Mouse (Mus musculus) kidney, postnatal 10 days (tissue): ENCODE results near the gene Syn3.
"Not testable (repeated sequence)": the region's sequence is repeated elsewhere in the genome, so short reads cannot be mapped to it uniquely, and the experiment has no call there.

Source experiments
- DNase-seq: peaks from one replicate; pipeline ENCODE4 v3.0.0; 2021; ENCODE audit warnings: mixed read lengths

Gene Syn3

DNA sequence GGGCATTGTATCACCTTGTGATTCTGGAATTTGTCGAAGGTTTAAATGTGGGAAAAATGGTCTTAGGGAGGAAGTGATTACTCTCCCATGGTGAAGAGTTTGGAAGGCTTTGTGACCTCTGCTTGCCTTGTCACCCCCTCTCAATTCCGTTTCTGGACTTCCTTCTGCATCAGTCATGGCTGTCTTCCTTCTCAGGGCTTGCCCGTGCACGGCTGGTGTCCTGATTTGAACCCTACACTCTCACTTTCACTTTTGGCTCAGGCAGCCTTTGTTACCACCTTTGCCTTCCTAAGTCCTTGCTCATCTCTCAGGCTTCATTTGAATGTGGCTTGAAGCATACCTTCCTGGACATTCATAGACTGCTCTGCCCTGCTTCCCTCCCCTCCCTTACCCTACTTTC, 424.6 kb downstream of the Syn3 start:
- no peak for DNase-seq

DNA sequence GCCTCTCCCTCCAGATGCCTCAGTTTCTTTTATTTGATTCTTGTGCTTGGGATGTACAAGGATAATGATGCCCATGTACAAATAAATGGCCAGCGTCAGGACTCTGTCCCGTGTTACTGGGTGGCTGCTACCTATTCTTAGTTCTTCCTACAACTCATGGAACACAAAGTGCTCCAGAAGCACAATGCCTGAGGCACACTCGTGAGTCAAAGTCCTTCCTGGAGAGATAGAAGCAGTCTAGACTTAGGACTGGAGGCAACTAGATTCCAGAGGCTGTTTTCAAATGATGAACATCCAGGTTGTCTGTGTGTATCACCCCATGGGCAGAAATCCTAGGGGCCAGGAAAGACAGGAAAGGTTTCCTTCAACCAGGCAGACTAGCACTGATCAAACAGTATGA, 427.9 kb downstream of the Syn3 start:
- DNase-seq, result no peak

GRCm38 (mm10) chr10:86069341-86069740, 429.4 kb downstream of the Syn3 start:
- DNase-seq, result peak; percentile 48

- DNase-seq, result no peak
Observed at GRCm38 (mm10) chr10:86067911-86068310, 430.8 kb downstream of the Syn3 start.

- no peak for DNase-seq
Observed at GRCm38 (mm10) chr10:86066651-86067050, 432.0 kb downstream of the Syn3 start.

GRCm38 (mm10) chr10:86065661-86066060, 433.0 kb downstream of the Syn3 start:
- DNase-seq, result no peak

GRCm38 (mm10) chr10:86064937-86065336, 433.8 kb downstream of the Syn3 start:
- DNase-seq, result peak; percentile 88

- DNase-seq, result no peak
Observed at GRCm38 (mm10) chr10:86063018-86063384, 435.7 kb downstream of the Syn3 start.

GRCm38 (mm10) chr10:86062261-86063017, 436.3 kb downstream of the Syn3 start:
- no peak for DNase-seq

- DNase-seq, result no peak
Observed at GRCm38 (mm10) chr10:86060267-86060666, 438.4 kb downstream of the Syn3 start.

DNA sequence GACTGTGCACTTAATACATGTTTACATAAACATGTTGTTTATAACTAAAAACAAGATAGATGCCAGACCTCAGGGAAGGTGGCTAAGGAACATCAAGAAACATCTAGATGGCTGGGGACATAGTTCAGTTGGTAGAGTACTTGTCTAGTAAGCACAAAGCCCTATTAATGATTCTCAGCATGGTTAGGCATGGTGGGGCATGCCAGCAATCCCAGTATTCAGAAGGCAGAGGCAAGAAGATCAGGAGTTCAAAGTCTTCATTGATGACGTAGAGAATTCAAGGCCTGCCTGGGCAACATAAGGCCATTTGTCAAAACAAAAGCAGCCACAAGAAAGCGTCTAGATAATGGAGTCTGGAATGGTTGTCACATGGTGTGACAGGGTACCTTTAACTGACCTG, 441.0 kb downstream of the Syn3 start:
- no peak for DNase-seq

- DNase-seq, result no peak
Observed at GRCm38 (mm10) chr10:86057286-86057685, 441.4 kb downstream of the Syn3 start.

DNA sequence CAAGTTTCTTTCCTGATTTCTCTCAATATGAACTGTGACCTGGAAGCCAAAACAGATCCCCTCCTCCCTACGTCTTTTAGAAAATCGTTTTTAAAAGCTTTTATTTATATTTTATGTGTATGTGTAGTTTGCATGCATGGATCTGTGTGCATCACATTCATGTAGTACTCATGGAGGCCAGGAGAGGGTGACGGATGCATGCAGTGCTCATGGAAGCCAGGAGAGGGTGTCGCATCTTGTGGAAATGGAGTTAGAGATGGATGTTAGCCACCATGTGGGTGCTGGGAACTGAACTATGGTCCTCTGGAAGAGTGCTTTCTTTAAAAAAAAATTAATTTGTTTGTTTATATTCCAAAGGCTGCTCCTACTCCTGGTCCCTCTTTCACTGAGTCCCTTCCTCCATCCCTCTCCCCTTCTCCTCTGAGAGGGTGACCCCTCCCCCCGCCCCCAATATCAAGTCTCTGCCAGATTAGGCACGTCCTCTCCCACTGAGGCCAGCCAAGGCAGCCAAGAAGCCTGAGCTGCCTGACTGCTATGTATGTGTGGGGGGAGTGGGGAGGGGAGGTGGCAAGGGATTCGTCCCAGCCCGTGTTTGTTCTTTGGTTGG, 442.3 kb downstream of the Syn3 start:
- no peak for DNase-seq

- DNase-seq, result no peak
Observed at GRCm38 (mm10) chr10:86052818-86053522, 445.7 kb downstream of the Syn3 start.

DNA sequence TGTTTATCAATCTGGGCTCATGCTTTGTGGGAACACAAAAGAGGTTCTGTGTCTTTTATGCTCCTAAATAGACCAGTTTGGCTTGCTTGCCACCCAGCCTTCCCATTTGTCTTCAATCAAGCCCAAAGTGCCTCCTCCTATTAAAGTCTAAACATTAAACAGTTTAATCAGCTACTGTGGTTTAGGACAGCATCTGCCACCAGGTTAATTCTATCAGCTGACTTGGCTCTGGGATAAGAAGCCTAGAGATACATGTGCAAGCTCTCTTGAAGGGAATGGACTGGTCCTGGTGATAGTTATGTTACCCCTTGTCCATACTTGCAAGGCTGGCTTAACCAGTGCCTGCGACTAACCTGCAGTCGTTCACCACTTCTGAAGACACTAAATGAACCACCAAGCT, 448.2 kb downstream of the Syn3 start:
- no peak for DNase-seq

DNA sequence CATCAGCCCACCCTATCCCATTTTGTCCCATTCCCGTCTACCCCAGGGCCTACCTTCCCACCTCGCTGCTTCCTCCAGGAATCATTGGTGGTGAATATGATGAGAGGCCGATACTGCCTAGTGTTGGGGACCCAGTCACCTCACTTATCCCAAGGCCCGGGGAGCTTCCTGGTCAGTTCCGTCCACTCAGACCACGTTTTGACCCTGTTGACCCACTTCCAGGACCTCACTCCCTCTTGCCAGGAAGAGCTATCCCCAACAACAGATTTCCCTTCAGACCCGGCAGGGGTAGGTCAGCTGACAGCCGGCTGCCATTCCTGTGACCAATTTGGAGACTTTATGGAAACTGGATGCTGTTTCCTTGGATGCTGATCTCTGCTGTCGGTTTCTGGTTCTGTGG, 450.9 kb downstream of the Syn3 start:
- no peak for DNase-seq

DNA sequence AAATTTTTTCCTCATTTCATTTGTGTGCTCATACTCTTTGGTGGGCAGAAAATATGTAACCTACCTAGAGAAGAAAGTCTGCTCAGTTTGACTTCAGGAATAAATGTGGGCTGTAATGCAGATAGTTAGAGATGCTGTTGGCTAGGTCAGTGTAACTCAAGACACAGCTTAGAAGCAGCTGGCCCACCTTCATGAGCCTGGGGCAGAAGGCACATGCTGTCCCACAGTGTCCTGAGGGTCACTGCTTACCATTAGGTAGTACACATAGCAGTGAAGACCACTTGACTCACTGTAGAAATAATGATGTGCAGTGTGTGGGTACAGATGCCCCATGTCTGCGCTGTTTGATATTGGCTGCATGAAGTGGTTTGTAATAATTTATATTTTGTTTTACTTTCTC, 452.3 kb downstream of the Syn3 start:
- no peak for DNase-seq

GRCm38 (mm10) chr10:86044066-86044465, 454.6 kb downstream of the Syn3 start:
- DNase-seq, result no peak

DNA sequence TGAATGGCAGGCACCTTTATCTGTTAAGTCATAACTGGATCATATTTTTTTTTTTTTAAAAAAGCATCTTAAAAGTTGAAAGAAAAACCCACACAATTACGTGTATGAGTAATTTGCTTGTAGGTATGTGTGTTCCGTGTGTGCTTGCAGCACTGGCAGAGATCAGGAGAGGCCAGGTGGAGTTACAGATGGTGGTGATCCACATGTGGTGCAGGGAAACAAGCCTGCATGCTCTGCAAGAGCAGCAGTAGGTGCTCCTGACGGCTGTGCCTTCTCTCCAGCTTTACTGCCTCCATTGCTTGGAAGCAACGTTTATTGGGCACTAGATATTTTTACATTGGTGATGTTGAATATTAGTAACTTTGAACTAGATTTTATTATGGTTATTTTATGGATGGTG, 455.0 kb downstream of the Syn3 start:
- DNase-seq, result no peak

DNA sequence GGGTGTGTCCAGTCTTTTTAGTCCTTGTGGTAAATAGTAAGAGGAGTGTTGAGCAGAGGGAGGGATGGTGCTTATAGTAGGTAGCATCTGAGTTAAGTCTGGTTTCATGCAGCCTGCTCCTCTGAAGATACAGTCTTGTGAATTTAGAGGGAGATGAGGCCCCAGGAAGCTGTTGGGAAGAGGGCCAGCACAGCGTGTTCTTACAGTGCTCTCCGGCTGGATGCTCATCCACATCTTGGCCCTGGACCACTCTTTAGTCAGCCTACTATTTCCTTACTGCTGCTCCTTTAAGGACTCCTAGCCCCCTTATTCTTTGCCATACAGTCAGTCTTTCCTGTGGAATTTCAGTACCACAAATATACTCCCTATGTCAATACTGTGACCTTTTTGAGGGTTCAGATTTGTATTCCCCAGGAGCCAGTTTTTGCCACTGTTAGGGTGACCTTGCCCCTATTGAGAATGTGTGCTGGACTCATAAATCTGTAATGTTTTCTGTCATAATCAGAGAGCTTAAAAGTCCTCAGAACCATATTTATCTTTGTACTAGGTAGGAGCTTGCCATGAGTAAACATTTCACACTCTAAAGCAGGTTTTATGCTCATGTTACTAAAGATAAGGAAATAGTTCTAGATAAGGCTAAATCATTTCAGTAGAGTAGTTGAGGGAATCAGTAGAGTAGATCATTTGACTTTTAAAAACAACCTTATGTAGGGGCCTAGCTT, 464.5 kb downstream of the Syn3 start:
- no peak for DNase-seq

DNA sequence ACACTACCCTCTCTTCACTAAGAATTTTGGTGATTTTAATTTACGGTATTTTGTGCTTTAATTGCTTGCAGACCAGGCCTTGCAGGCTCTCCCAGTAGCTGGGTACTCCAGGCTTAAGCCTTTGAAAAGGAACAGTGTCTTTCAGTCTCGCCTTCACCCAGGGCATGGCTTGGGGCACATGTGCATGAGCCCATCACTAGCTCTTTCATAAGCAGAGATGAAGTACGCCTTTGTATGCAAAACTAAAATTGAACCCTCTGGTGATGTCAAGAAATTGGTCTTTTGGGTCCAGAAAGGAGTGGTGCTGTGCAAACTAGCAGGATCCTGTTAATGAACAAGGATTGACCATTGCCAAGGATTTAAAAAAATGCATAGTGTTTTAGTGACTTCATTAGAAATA, 466.2 kb downstream of the Syn3 start:
- no peak for DNase-seq

DNA sequence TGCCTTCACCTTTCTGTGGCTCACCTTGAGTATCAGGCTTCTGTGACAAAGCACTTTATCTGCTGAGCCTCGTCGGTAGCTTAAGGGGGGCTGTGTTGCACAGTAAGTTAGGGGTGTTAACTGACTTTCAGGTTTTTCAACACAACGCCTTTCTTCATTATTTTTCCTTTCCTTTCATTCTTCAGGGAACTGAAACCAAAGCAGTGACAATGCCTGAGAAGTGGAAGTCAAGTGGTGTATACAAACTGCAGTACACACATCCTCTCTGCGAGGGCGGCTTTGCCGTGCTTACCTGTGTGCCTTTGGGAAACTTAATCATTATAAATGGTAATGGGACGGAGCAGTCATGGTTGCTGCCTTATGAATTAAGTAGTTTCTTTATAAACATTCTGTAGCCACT, 468.0 kb downstream of the Syn3 start:
- DNase-seq, result no peak

- not testable (repeated sequence) for DNase-seq
Observed at GRCm38 (mm10) chr10:86026807-86027206, 471.9 kb downstream of the Syn3 start.

GRCm38 (mm10) chr10:86026354-86026753, 472.3 kb downstream of the Syn3 start:
- DNase-seq, result no peak
